Mouse (Mus musculus) hindbrain, embryonic 14.5 days (tissue): ENCODE measurements around the gene Tmem232. TPM values are rescaled to one million over a fixed set of nuclear protein-coding genes. Genes with fewer than 3 reads are reported as not detected.

Experiments
- microRNA-seq: library from miRNA; unstranded; fragments of <30 nt; microRNA quantifications from one replicate; pipeline ENCODE4, GENCODE M21; 2016
- polyA plus RNA-seq: library from polyadenylated mRNA; unstranded; fragments of >200 nt; fragmentation: Nextera tagmentation; extraction: Ambion mirVana; gene quantifications from 2 replicates; pipeline ENCODE4 v1.2.1, GENCODE M21; 2014

Gene Tmem232
- polyA plus RNA-seq, 1 experiment from 2014 or later: 0.62 TPM

Small RNA genes within 50 kb of the gene (microRNA-seq; reads per million reads assigned to microRNA genes)
- gene Gm25731: not detected

Other genes with a start within 250 kb of the Tmem232 start
- 292 and 314 TPM in 2 replicates for gene Vapa, start 72.8 kb upstream of the Tmem232 start, polyA plus RNA-seq
- 0.21 and 0.22 TPM in 2 replicates for gene Txndc2, start 101.4 kb upstream of the Tmem232 start, polyA plus RNA-seq
- gene Rab31, start 232.0 kb upstream of the Tmem232 start, polyA plus RNA-seq: 81.7 and 86.8 TPM in 2 replicates
- gene Ppp4r1, start 241.8 kb upstream of the Tmem232 start, polyA plus RNA-seq: 42.6 and 49.1 TPM in 2 replicates